Mouse (Mus musculus): ENCODE results near the gene P2ry13. TPM values are rescaled to one million over a fixed set of nuclear protein-coding genes. Genes with fewer than 3 reads are reported as not detected.

P2ry13 gene
- polyA plus RNA-seq, 1 experiment, result not detected

- H3K27ac ChIP-seq (ENCODE audit: insufficient read depth, low read depth, low read length), result peak overlapping the region; percentile 70; the same call in 1 of the 2 replicates
- H3K4me3 ChIP-seq (ENCODE audit: insufficient read depth, low read depth, low read length), result no peak overlapping the region
- TF ChIP-seq POLR2A (IDR thresholded peaks at IDR 0.05; ENCODE audit: insufficient read depth, low read depth, low read length), result no peak
- TF ChIP-seq CTCF (IDR thresholded peaks at IDR 0.05; ENCODE audit: insufficient read depth, low read depth, low read length), result no peak
- 59% methylated on average over 2 of the region's 2 CpGs for whole genome bisulfite sequencing
- H3K4me1 ChIP-seq (ENCODE audit: control insufficient read depth, insufficient read depth, low read length), result peaks cover 2% of the 10 kb centered on the region; the same call in 1 of the 2 replicates
These were observed 43.1 kb downstream of the P2ry13 start for GRCm38 (mm10) chr3:59167417-59168054.

GRCm38 (mm10) chr3:59160465-59160864 lies 50.2 kb downstream of the P2ry13 start:
- no peak overlapping the region for H3K27ac ChIP-seq (ENCODE audit: insufficient read depth, low read depth, low read length)
- WGBS, result 96% methylated on average over 1 of the region's 1 CpGs
- H3K4me1 ChIP-seq (ENCODE audit: control insufficient read depth, insufficient read depth, low read length), result no peaks in the 10 kb centered on the region
- H3K4me3 ChIP-seq (ENCODE audit: insufficient read depth, low read depth, low read length), result no peak overlapping the region
- no peak for TF ChIP-seq CTCF (IDR thresholded peaks at IDR 0.05; ENCODE audit: insufficient read depth, low read depth, low read length)
- no peak for TF ChIP-seq POLR2A (IDR thresholded peaks at IDR 0.05; ENCODE audit: insufficient read depth, low read depth, low read length)

Other genes starting within 250 kb of the P2ry13 start
- gene Med12l, start 205.1 kb downstream of the P2ry13 start, polyA plus RNA-seq (2012; ENCODE audit: insufficient read depth, insufficient read length, low replicate concordance, missing spikeins), result not detected in 2 replicates
- gene Gpr171, start 109.1 kb downstream of the P2ry13 start, polyA plus RNA-seq (2012; ENCODE audit: insufficient read depth, insufficient read length, low replicate concordance, missing spikeins), result not detected in 2 replicates
- gene P2ry14, start 57.3 kb downstream of the P2ry13 start, polyA plus RNA-seq (2012; ENCODE audit: insufficient read depth, insufficient read length, low replicate concordance, missing spikeins), result not detected in 2 replicates
- gene Gpr87, start 15.8 kb downstream of the P2ry13 start, polyA plus RNA-seq (2012; ENCODE audit: insufficient read depth, insufficient read length, low replicate concordance, missing spikeins), result not detected in 2 replicates
- not detected in 2 replicates for gene P2ry12, start 52.0 kb upstream of the P2ry13 start, polyA plus RNA-seq (2012; ENCODE audit: insufficient read depth, insufficient read length, low replicate concordance, missing spikeins)
- gene Igsf10, start 133.5 kb upstream of the P2ry13 start, polyA plus RNA-seq (2012; ENCODE audit: insufficient read depth, insufficient read length, low replicate concordance, missing spikeins), result not detected in 2 replicates